Mouse (Mus musculus) thymus, postnatal 10 days (tissue): ENCODE data around the gene Ostm1.

ENCODE experiments used
- DNase-seq, 2 experiments: peaks; one replicate each; pipeline ENCODE4 v3.0.0; 2021; ENCODE audit warnings: low spot score in 2 of 2

Gene Ostm1

GRCm38 (mm10) chr10:42583157-42583872 lies at the start of gene Ostm1, which contains the start of gene Nr2e1:
Ostm1 (plus strand) TSS chr10:42583822.
Nr2e1 (minus strand) TSS chr10:42583632.
- DNase-seq = no peak

GRCm38 (mm10) chr10:42533836-42534453 lies 49.7 kb upstream of the Ostm1 start:
- no peak for DNase-seq

- DNase-seq = no peak
Measured at GRCm38 (mm10) chr10:42537571-42538316, 45.9 kb upstream of the Ostm1 start.

GRCm38 (mm10) chr10:42545707-42546503 lies 37.7 kb upstream of the Ostm1 start:
- no peak for DNase-seq

DNA sequence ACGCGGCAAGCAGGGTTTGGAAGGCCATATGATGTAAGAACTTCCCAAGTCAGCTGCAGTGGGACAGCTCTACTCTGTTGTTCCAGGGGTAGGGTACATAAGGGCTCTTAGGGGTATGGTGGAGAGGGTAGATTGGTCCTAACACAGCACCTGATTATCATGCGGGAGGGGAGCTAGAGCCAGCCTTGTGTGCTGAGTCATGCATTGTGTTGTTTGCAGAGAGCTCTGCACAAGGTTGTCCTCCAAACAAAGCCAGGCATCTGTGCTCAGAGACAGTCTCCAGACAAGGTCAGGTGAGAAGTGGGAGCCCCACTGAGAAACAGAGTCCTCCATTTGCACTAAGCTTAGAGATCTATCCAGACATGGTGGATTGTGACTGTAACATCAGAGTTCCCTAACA lies 37.1 kb upstream of the Ostm1 start:
- no peak for DNase-seq

DNA sequence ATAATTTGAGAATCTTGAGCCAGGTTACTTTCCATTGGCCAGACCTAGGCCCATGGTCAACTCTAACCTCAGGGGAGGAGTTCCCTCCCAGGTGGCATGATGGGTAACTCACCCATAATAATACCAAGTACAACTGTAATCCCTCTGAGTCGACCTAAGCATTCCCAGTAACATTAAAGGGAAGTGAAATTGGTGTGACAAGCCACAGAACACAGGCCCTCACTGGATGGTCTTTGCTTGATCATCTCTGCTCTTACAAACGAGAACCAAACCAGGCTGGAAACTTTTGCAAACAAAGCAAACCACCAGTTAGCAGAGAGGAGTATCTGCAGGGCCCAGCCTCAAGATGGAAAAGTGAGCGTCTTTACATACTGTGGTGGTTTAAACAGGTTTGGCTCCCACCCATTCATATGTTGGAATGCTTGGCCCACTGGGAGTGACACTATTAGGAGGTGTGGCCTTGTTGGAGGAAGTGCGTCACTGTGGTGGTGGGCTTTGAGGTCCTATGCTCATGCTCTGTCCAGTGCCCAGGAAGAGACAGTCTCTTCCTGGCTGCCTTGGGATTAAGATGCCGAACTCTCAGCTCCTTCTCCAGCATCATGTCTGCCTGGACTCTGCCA lies 23.9 kb upstream of the Ostm1 start:
- no peak for DNase-seq

GRCm38 (mm10) chr10:42562272-42562671 lies 21.4 kb upstream of the Ostm1 start:
- DNase-seq = no peak

- DNase-seq = no peak
Measured at GRCm38 (mm10) chr10:42572567-42572966, 11.1 kb upstream of the Ostm1 start.

DNA sequence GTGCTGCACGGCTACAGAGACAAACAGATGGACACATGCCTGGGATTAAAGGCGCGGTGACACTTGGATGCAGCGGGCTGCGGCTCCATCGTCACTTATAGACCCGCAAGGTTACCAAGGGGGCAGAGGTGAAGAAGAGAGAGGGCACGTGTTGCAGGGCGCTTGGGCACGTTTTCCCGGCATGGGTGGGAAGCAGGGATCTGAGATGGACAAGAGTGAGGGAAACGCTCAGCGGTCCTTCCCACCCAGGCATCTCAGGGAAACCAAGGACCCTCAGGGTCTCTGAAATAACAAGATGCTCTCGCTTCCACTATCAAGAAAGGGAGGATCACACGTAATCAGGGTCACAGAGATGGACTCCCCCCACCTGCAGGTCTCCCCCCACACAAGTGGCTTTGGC lies 10.7 kb upstream of the Ostm1 start:
- no peak for DNase-seq

- DNase-seq = no peak
Measured at GRCm38 (mm10) chr10:42574639-42575038, 9.0 kb upstream of the Ostm1 start.

DNA sequence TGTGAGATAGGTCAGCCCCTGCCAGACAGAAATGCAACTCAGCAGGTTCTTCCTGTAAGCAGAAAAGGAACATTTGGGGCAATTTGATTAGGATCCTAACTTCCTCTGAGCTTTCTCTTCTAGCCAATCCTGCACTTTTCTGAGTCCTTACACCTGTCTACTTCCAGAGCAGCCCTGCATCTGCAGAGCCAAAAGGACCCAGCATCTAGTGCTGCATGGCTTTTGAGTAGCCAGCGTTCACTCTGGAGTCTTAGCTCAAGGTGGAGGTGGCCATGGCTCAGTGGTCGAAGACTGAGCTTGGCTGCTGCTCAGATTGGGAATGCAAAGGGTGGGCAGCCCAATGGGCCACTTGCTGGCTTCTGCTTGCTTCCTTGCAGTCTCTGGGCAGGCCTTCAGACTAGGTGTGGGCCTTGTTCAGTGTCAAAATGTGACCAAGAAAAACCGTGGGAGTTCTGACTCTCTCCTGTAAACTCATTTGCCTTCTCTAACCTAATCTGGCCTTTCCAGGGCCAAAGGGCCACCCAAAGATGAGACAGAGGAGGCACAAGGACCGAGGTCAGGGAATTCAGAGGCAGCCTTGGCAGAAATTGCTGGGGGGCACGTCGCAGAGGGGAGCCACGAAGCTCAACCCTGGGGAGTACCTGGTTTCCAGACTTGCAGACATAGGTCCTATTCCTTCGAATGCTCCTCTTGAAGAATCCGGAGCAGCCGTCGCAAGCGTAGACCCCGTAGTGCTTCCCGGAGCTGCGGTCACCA lies 5.9 kb upstream of the Ostm1 start:
- DNase-seq = no peak

GRCm38 (mm10) chr10:42578281-42578675 lies 5.3 kb upstream of the Ostm1 start:
- DNase-seq = no peak

DNA sequence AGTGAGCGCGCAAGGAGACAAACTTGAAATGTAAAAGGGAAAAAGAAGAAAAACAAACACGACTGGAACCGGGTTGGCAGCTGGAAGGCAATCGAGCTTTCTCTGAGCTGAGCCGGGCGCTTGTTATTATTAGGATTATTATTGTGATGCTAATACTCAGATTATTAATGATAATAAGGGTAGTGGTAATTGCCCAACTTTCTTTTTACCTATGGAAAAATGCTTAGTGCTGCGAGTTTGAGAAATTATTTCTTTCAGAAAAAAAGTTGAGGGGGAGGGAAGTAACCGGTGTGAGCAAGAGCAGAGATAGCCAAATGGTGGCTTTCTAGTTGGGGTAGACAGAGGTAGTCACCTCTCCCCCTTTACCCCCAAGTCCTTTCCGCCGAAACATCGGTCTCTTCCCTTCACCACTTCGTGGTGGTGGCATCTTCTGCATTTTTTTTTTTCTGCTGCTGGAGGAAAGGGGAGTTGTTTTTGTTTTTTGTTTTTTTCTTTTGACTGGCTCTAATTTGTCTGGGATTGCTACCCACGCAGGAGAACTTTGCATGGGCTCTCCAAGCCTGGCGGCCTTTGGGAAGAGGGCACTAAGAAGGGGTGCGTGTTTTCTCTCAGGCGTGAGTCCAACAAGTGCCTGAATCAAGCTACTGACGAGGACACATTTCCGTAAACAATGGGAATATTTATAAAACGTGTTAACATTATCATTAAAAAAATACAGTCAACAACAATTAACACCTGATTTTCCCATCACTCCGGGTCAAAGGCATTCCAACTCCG lies 4.7 kb upstream of the Ostm1 start:
- DNase-seq = no peak

- no peak for DNase-seq
Measured at GRCm38 (mm10) chr10:42579475-42580130, 4.0 kb upstream of the Ostm1 start.

DNA sequence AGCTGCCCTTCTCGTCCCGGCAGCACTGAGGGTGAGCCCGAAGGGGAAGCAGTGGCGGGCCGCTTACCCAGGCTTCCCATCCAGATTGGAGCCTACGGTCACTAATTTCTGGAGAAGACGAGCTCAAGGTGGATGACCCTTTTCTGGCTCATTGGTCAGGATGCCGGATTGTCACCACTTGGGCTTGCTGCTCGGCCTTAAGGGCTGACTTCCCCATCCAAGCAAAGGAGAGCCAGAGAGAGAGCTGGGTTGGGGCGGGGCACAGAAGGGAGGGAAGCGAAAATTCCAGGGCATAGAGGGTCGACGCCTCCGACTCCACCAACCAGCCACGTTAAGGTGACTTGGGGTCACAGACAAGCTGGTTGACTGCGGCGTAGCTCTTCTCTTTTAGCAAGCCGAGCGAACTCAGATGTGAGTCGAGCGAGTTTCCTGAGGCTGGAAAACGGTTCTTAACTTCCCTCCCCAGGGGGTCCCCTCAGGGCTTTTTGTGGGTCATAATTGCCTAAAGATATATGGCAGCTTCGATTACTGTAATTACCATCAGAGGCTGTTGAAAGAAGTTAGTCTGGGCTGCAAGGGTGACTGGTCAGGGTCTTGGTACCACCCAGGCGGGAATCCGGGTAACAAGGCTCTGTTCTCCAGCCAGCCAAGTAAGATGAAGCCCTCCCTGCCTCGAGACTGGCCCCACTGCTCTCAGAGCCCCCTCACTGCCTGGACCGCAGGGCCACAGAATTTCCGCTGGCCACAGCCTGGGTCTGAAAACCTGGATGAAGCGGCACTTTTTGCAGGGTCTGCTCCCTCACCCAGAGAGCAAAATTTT lies 3.3 kb upstream of the Ostm1 start:
- no peak for DNase-seq

DNA sequence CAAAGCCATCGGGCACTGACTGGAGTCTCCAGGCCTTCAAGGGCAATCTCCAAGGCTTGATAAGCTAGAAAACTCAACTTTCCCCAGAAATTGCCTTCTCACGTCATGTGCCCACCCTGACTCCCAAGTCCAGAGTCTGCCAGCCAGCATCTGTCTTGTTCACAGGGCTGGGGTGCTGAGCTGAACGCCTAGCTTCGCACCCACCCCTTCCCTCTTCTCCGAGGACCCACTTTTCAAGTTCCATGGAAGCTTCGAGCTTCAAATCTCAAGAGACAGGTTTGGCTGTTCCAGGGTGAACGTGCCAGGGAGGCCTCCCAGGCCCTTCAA lies 2.7 kb upstream of the Ostm1 start:
- no peak for DNase-seq

DNA sequence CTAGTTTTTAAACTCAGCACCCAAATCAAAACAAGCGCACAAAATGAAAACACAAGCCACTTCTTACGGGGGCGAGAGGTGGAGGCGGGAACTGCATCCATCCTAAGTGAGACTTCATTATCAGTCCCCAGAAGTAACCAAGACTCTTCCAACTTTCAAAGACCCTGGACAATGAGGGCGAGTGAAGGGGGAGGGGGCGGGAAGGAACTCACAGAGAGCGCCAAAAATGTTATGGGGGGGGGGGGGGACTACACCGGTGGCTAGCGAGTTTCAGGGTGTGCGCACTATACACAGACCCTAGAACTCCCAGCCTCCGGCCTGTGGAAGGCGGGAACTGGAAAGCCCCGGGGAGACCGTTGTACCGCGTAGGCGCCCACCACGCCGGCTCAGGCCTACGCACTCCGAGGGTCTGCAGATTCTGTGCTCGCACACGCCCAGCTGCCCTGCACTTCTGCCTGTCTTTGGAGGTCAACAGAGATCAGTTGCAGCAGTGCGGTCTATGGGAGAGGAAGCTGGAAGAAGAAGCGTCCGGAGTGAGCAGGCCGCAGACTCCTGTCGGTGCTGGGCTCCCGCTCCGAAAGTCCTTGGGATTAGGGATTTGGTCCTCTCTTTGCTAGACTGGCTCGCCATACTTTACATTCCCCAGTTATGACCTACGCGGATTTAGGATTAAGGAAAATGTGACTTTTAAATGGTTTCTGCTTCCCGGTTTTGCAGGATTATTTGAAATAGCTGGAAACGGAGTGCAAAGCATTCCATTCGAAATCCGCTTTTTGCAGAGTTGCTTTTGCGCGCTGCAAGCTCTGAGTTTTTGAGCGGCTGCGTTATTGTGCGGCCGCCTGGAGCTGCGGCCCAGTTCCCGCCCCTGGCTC lies 1.7 kb upstream of the Ostm1 start:
- no peak for DNase-seq
